Mouse (Mus musculus): ENCODE results near the gene Pear1.

- TF ChIP-seq GATA1 (IDR thresholded peaks at IDR 0.05; ENCODE audit: low read length) (no peak), TAL1 (IDR thresholded peaks at IDR 0.05; ENCODE audit: low read length) (no peak)
Observed at GRCm38 (mm10) chr3:87785626-87786214, 38.4 kb downstream of the Pear1 start.
